Mouse (Mus musculus): ENCODE measurements around the gene Gcg.

- no peak for TF ChIP-seq TAL1 (IDR thresholded peaks at IDR 0.05; ENCODE audit: low read length)
- TF ChIP-seq GATA1 (IDR thresholded peaks at IDR 0.05; ENCODE audit: low read length): no peak
Measured at GRCm38 (mm10) chr2:62440802-62441544, 42.5 kb downstream of the Gcg start.

Measured in erythroblast, embryonic 14.5 days (primary cell).